Comparison of ENCODE assay signal across 8 mouse cellular contexts in genomic region chr7:141008938-141009660, GRCm38 (mm10). TPM values are rescaled to one million over a fixed set of nuclear protein-coding genes. Genes with fewer than 3 reads are reported as not detected.
A peak's percentile ranks its signal among the peaks of the same experiment; 100 is the strongest.
DNase-seq lines count a peak whose midpoint lies in the region; ATAC-seq lines count a peak whose summit lies in the region.

No protein-coding gene starts in this region.

- no peaks in the 10 kb centered on the region for H3K27me3 ChIP-seq in embryonic facial prominence, embryonic 12.5 days
- no peaks in the 10 kb centered on the region for H3K27me3 ChIP-seq in liver, embryonic 11.5 days (replicated peaks; ENCODE audit: control insufficient read depth, insufficient read depth, low read length)
- H3K27me3 ChIP-seq in splenic B cell, adult 2 months (ENCODE audit: control insufficient read depth, insufficient read depth, low read length, poor library complexity, severe bottlenecking), result no peaks in the 10 kb centered on the region

- peak overlapping the region; percentile 45 for H3K4me2 ChIP-seq in embryonic facial prominence, embryonic 12.5 days (replicated peaks)
- peak overlapping the region; percentile 63 for H3K4me2 ChIP-seq in liver, embryonic 11.5 days

- DNase-seq in 416B (ENCODE audit: low read depth), result peak; percentile 91
- DNase-seq in adrenal gland, postnatal 10 days, result peak; percentile 89
- peak; percentile 91 to 92 for DNase-seq in heart, adult 9 months (ENCODE audit: low spot score in 2 of 2)
- DNase-seq in kidney, adult 9 months, result peak; percentile 85
- peak; percentile 78 for DNase-seq in liver, embryonic 11.5 days (ENCODE audit: low spot score)
- peak; percentile 86 for DNase-seq in naive thymus-derived CD4-positive, alpha-beta T cell, adult 2 months (ENCODE audit: low read depth)
- peak; percentile 78 for DNase-seq in splenic B cell, adult 2 months (ENCODE audit: low read depth, low spot score)

- 8% methylated on average over 20 of the region's 20 CpGs for WGBS in embryonic facial prominence, embryonic 12.5 days
- WGBS in liver, embryonic 11.5 days, result 8% methylated on average over 20 of the region's 20 CpGs

- no peak overlapping the region for H3K27ac ChIP-seq in embryonic facial prominence, embryonic 12.5 days
- no peak overlapping the region for H3K27ac ChIP-seq in liver, embryonic 11.5 days (ENCODE audit: low read depth, low read length)

- no peak overlapping the region for H3K4me3 ChIP-seq in embryonic facial prominence, embryonic 12.5 days
- peak overlapping the region; percentile 14; the same call in 1 of the 2 replicates for H3K4me3 ChIP-seq in liver, embryonic 11.5 days (ENCODE audit: low read depth, low read length)

- peaks cover 21% of the 10 kb centered on the region for H3K4me1 ChIP-seq in embryonic facial prominence, embryonic 12.5 days
- peaks cover 29% of the 10 kb centered on the region for H3K4me1 ChIP-seq in liver, embryonic 11.5 days (replicated peaks; ENCODE audit: control insufficient read depth, insufficient read depth, low read length)

- H3K9me3 ChIP-seq in embryonic facial prominence, embryonic 12.5 days, result no peaks in the 10 kb centered on the region
- H3K9me3 ChIP-seq in liver, embryonic 11.5 days (ENCODE audit: control insufficient read depth, low read length), result no peaks in the 10 kb centered on the region

- H3K9ac ChIP-seq in embryonic facial prominence, embryonic 12.5 days, result no peak overlapping the region
- peak overlapping the region; percentile 37; the same call in 1 of the 2 replicates for H3K9ac ChIP-seq in liver, embryonic 11.5 days (ENCODE audit: low read depth, low read length)

- 0 out of 2 replicates have a peak, but pooled peaks have one; percentile 37 for ATAC-seq in embryonic facial prominence, embryonic 12.5 days (ENCODE audit: insufficient number of reproducible peaks, insufficient read depth, low FRiP score, low TSS enrichment)
- ATAC-seq in liver, embryonic 11.5 days (replicated peaks; ENCODE audit: low FRiP score), result peak; percentile 80

- H3K36me3 ChIP-seq in embryonic facial prominence, embryonic 12.5 days, result no peaks in the 10 kb centered on the region
- H3K36me3 ChIP-seq in liver, embryonic 11.5 days (ENCODE audit: control insufficient read depth, insufficient read depth, low read length), result no peaks in the 10 kb centered on the region
- no peaks in the 10 kb centered on the region for H3K36me3 ChIP-seq in splenic B cell, adult 2 months (ENCODE audit: control insufficient read depth, insufficient read depth, low read length, poor library complexity, severe bottlenecking)

RNA-seq across cellular contexts. Expression of gene Ifitm3, which starts 1.5 kb away (rescaled TPM):
- 100 to 1,000 TPM; 131 to 136 TPM for total RNA-seq in adrenal gland, postnatal 10 days (2021)
- 48.0 and 52.4 TPM in 2 replicates for polyA plus RNA-seq in embryonic facial prominence, embryonic 12.5 days (2016; fragmentation: Nextera tagmentation; extraction: Ambion mirVana)
- polyA plus RNA-seq in liver, embryonic 11.5 days (2014; fragmentation: Nextera tagmentation; extraction: Ambion mirVana), result 45.0 and 47.5 TPM in 2 replicates

RNA-seq across cellular contexts. Expression of gene Ifitm6, which starts 8.6 kb away (rescaled TPM):
- total RNA-seq in adrenal gland, postnatal 10 days (2021), result 1 to 10 TPM; 1.7 to 3.2 TPM
- 0.43 TPM in 1 of 2 replicates, not detected in the other for polyA plus RNA-seq in embryonic facial prominence, embryonic 12.5 days (2016; fragmentation: Nextera tagmentation; extraction: Ambion mirVana)
- 0.90 and 0.97 TPM in 2 replicates for polyA plus RNA-seq in liver, embryonic 11.5 days (2014; fragmentation: Nextera tagmentation; extraction: Ambion mirVana)

RNA-seq across cellular contexts. Expression of gene Gm17387, which starts 19.8 kb away (rescaled TPM):
- not detected for total RNA-seq in adrenal gland, postnatal 10 days (2021)
- not detected in 2 replicates for polyA plus RNA-seq in embryonic facial prominence, embryonic 12.5 days (2016; fragmentation: Nextera tagmentation; extraction: Ambion mirVana)
- not detected in 2 replicates for polyA plus RNA-seq in liver, embryonic 11.5 days (2014; fragmentation: Nextera tagmentation; extraction: Ambion mirVana)

RNA-seq across cellular contexts. Expression of gene Ifitm1, which starts 42.1 kb away (rescaled TPM):
- total RNA-seq in adrenal gland, postnatal 10 days (2021), result 10 to 100 TPM; 12.2 to 12.4 TPM
- polyA plus RNA-seq in embryonic facial prominence, embryonic 12.5 days (2016; fragmentation: Nextera tagmentation; extraction: Ambion mirVana), result 35.5 and 37.6 TPM in 2 replicates
- 32.7 and 33.5 TPM in 2 replicates for polyA plus RNA-seq in liver, embryonic 11.5 days (2014; fragmentation: Nextera tagmentation; extraction: Ambion mirVana)

RNA-seq across cellular contexts. Expression of gene B4galnt4, which starts 51.8 kb away (rescaled TPM):
- 1 to 10 TPM; 2.0 to 5.1 TPM for total RNA-seq in adrenal gland, postnatal 10 days (2021)
- 35.2 and 39.2 TPM in 2 replicates for polyA plus RNA-seq in embryonic facial prominence, embryonic 12.5 days (2016; fragmentation: Nextera tagmentation; extraction: Ambion mirVana)
- polyA plus RNA-seq in liver, embryonic 11.5 days (2014; fragmentation: Nextera tagmentation; extraction: Ambion mirVana), result 3.4 and 4.7 TPM in 2 replicates
